Mouse (Mus musculus) adrenal gland, postnatal 4 days (tissue): ENCODE results near the gene Bmp2. TPM values are rescaled to one million over a fixed set of nuclear protein-coding genes. Genes with fewer than 3 reads are reported as not detected.

Experiments
- DNase-seq, 2 experiments: peaks; one replicate each; pipeline ENCODE4 v3.0.0; 2021 to 2022; ENCODE audit warnings: low spot score in 2 of 2, mixed read lengths in 2 of 2
- long read RNA-seq, 2 experiments: library from polyadenylated mRNA; stranded (forward); transcript quantifications; one replicate each; pipeline ENCODE4 v2.0.0; 2021
- total RNA-seq, 2 experiments: library from RNA; stranded (reverse); gene quantifications; 2 replicates each; pipeline ENCODE4 v1.2.3; 2021

Bmp2 gene
- total RNA-seq, result 10 to 100 TPM; 18.5 to 21.3 TPM
- long read RNA-seq, experiment 1, transcript Bmp2-201 (3 exons, 3,555 nt), result major isoform, 19 of 35 reads
- long read RNA-seq, experiment 1, partial matches to known transcripts, result 5 of 35 reads
- long read RNA-seq, experiment 1, other reads (novel, unspliced or antisense), result 11 of 35 reads
- long read RNA-seq, experiment 2, transcript Bmp2-201 (3 exons, 3,555 nt), result major isoform, 35 of 53 reads
- long read RNA-seq, experiment 2, partial matches to known transcripts, result 16 of 53 reads
- long read RNA-seq, experiment 2, other reads (novel, unspliced or antisense), result 2 of 53 reads

DNA sequence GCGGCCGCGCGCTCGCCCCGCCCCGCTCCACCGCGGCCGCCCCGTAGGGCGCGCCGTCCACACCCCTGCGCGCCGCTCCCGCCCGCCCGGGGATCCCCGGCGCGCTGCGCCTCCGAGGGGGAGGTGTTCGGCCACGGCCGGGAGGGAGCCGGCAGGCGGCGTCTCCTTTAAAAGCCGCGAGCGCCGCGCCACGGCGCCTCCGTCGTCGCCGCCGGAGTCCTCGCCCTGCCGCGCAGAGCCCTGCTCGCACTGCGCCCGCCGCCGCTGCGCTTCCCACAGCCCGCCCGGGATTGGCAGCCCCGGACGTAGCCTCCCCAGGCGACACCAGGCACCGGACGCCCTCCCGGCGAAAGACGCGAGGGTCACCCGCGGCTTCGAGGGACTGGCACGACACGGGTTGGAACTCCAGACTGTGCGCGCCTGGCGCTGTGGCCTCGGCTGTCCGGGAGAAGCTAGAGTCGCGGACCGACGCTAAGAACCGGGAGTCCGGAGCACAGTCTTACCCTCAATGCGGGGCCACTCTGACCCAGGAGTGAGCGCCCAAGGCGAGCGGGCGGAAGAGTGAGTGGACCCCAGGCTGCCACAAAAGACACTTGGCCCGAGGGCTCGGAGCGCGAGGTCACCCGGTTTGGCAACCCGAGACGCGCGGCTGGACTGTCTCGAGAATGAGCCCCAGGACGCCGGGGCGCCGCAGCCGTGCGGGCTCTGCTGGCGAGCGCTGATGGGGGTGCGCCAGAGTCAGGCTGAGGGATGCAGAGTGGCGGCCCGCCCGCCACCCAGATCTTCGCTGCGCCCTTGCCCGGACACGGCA, at the start of gene Bmp2:
Gene Bmp2 (plus strand): TSS at position 129 of the 811 bp plus-strand sequence.
- peak; percentile 49 to 50 for DNase-seq

DNA sequence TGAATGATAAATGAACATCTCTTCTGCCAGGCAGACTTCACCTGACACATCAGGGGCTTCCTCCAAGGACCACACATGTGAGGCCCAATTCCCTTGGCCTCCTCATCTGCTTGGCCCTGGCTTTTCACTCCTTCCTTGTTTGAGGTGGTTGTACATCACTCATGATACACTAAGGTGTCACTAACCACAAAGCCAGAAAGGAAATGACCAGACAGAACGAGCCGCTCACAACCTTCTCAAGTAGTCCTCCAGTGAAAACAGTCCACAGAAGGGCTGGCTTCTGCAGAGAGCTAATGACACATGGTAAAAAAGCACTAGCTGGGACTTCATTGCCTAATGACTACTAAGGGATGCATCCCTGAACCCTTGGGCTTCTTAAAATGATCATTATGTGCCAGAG, 46.3 kb upstream of the Bmp2 start:
- DNase-seq, result no peak

DNA sequence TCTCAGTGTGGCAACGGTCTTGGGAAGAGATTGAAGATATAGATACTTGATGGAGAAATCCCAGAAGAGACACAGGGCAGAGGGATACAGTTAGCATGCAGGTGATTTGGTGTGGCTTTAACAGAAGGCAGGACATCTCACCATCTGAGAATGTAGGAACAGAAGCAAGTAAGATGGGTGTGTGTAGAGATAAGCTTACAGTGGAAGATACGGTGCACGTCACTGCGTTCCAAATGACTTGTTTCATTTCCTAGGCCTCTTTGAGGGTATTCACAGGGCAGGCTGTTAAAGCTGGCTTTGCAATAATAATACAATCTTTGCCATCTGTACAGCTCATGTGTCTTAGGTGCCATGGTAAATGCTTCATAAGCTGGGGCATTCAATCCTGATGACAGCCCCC, 44.9 kb upstream of the Bmp2 start:
- DNase-seq, result no peak

DNA sequence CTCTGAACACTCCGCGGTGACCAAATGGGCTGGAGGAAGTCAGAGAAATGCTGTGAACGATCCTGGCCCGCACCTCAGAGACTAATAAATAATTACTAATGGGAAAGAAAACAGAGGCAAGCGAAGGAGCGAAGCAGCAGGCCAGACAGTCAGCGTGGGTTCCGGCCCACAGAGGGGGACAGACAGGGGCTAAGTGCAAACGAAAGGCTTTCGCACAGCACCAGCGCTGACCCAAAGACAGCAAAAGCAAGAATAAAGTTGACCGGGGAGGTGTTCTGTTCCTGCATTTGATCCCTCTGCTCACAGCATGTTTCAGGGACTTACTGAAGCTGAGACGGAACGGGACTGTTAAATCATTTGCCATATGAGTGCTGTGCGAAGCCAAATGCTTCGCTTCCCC, 42.8 kb upstream of the Bmp2 start:
- DNase-seq, result no peak

DNA sequence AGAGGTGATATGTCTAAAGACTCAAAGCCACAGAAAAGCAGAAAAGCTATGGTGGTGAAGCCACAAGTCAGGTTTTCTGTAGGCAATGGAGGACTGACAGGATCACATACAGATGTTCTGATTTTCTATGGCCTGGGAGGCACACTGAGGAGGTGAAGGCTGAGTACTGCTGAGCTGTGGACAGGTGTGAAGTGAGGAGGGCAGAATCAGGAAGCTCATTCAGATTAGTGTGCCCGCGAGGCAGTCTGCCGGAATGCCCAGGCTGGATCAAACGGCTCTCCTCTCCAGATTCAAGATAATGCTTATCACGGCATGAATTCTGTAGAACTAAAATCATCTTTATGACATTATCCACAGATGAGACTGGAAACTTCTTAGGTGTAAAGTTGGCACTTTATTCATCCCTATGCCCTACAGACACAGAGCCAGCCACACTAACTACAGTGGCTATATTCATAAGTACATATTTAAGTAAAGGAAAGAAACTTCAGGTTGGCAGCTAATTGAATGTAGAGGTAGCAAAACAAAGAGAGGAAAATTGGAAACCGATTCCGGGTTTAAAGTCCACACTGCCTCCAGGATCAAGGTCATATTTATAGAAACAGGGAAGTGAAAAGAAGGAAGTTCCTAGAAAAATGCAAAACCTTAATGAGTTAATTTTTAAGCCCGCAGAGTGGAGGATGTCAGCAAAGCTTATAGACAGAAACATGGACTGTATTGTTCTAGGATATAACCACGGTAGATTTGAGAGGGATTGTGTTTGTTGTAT, 40.8 kb upstream of the Bmp2 start:
- no peak for DNase-seq

DNA sequence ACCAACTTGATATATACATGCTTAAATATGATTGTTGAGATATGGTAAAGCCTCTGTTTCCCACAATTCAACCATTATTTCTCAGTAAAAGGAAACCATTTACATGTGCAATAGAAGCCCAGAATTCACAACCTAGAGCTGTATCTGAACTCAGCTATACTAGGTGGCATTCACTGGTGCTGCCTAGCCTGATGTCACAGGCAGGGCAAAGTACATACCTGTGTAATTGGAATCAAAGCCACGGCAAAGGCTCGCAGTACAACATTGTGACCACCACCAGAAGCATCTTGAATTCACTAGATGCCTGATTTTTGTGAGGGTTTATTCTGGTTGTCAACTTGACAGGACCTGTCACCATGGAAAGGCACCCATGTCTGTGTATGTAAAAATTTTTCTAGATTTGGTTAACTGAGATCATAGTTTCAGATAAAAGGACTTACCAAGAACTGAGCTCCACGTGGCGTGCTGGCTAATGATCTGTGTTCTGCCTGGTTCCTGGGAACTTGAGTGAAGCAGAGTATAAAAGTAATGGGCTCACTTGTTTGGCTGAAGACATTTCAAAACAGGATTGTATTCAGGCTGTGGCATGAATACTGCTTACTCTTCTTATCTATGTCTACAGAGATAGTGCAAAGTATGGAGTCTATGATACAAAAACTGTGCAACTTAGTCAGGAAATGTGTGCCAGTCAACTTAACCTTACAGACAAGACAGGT, 35.5 kb upstream of the Bmp2 start:
- DNase-seq, result no peak

DNA sequence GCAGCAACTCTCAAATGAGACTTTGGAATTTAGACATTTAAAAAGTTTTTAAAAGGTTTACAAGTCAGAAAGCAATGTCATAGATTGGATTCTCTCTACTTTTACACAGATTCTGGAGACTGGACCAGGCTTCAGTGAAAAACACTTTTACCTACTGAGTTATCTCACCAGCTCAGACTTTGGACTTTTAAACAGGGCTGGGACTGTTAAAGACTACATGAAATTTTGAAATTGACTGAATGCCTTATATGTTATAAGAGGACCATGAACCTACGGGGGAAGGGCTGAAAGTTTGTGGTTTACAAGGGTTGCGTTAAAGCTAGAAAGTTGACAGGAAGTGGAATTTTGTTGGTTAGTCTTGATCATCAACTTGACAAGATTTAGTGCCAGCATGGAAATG, 34.1 kb upstream of the Bmp2 start:
- DNase-seq, result no peak

DNA sequence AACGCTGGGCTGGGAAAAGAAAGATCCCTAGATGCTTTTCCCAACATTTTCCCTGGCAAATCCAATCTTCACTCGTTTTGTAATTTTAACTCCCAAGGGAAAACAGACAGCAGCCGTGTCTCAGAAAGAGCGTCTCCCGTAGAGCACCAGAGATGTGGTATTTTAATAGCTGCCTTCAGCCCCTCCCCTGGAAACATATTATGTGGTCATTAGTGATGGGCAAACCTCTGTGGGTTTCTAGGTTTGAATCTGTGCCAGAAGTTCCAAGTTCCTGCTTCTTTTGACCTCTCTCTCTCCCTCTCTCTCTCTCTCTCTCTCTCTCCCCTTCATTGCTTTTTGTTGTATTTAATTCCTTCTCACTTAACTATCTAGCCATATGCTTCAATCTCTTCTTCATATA, 30.8 kb upstream of the Bmp2 start:
- DNase-seq, result no peak

DNA sequence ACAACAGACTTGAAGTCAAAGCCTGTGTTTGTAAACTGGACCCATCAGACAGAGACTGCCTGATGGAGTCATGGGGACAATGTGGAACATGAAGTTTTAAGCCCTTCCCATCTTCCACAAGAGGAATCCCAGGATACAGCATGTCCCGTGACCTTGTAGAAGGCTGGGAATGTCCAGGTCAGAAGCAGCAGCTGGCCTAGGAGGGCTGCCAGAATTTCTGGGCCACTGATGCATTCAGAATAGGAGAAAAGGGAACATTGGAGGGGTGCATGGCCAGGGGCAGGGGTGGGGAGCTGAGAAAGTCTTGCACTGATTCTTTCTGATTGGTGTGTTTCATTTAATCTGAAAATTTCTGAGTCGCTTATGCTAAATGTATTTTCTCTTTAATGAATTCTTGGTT, 29.8 kb upstream of the Bmp2 start:
- no peak for DNase-seq

DNA sequence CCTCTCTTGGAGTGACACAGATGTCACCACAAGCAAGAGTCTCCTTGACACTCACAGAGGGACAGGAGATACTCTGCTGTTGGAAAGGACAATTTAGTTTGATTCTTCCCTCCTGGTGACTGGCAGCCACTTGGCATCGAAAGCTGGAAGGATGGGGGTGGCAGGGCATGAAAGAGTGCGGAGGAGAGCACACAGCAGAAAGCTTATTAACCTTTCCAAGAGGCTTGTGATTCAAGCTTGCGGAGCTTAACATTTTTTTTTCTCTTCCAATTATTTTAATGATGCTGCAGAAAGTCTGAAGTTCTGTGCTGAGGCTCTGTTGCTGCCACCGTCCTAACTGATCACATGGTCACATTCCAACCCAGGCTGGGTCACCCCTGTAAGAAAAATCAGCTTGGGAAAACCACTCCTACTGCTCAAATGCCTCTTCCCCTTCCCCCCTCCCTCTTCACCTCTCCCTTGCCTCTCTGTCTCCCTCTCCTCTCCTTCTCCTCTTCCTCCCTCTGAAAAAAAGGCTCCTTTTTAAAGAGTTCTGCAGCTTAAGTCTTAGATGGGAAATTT, 26.3 kb upstream of the Bmp2 start:
- DNase-seq, result no peak

DNA sequence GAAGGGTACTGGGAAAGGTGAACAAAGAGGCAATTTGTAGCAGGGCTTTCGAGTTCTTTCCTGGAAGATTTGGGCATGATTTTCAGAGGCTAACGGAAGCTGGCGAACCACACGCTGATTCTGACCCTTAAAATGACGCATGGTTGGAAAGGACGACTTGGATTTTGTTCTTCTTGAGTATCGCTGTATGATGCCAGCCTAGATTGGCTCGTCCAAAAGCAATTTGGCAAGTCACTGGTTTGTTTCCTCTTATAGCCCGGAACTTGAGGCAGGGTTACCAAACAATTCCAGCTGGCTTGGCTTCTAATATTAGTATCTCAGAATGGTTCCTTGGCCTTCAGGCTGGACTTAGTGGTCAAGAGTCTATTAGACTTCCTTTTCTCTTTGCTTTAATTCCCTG, 22.6 kb upstream of the Bmp2 start:
- DNase-seq, result no peak

DNA sequence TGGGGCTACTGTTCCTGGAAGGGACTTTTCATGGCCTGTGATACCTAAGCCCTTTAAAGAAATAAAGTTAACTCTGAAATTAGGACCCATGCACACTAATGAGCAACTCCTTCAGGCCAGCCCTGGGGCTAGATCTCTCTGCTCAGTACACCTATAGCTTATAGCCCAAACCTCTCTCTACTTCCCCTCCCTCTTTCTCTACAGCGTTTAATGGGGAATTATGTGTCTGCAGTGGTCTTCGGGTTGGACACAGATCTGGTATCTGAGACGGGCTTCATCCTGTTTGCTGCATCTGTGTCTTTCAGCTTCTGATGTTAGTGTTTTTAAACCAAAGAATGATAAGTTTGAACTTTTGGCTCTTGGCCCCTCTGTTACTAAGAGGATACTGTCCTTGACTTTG, 18.9 kb upstream of the Bmp2 start:
- DNase-seq, result no peak

DNA sequence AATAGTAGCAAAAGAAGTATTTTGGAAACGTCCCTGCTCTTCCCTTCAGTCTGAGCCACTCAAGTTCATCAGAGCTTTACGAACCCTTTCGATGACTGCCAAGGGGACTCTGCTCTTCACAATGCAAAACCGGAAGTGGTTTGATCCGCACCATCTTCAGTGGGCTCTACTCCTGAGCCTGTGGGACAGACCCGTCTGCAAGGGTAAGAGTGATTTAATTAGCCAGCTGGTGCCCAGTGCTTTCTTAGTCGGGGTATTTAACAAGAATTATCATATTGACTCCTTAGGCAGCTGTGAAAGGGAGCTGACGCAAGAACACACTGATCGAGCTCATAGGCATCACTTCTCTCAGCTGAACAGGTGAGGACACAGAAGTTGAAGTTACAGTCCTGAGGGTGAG, 16.5 kb upstream of the Bmp2 start:
- no peak for DNase-seq

DNA sequence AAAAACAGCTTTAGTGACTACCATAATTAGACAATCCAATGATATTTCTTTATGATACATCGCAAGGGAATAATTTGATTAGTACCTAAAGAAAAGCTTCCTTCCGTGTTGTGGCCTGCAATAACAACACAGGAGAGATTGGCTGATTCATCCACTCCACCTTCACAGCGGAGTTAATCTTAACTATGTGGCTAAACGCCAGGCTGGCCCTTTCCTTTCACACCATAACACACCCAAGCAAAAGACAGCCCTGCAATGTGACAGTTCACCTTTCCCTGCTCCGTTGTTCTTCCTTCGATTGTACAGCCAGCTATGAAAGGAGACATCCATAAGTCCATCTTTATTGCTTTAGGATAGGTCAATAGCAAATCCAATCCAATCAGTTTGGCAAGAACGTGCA, 15.1 kb upstream of the Bmp2 start:
- no peak for DNase-seq

DNA sequence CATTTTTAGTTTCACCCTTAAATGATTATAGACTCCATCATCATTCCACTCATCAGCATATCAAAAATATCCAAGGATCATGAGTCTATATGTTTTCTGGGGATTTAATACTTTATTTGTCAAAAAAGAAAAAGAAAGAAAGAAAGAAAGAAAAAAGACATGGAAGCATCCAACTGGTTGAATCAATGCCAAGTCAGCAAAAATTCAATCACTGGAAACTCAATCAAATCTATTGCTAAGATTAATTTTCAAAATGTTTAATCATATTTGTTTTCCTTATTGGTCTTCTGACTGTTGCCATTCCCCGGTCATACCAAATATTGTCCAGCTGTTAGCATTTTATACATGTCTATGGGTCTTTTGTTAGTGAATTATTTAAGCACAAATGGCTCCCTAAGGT, 11.3 kb upstream of the Bmp2 start:
- no peak for DNase-seq

DNA sequence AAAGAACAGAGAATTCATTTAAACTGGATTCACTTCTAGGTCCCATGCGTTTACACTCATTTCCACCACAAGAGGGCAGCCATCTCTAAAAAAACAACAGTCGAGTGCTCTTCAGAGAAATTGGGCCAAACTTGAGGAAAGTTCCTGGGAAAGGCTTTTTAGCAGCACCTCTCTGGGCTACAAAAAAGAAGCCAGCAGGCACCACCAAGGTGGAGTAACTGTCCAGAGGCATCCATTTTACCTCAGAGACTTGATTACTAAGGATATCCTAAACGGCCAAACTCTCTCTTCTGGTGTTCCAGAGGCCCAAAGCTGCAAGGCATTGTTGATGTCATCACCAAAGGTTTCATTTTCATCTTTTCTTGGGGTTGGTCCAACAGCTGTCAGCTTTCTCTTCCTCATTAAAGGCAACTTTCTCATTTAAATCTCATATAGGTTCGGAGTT, 1.7 kb upstream of the Bmp2 start:
- peak; percentile 8 to 37 for DNase-seq

DNA sequence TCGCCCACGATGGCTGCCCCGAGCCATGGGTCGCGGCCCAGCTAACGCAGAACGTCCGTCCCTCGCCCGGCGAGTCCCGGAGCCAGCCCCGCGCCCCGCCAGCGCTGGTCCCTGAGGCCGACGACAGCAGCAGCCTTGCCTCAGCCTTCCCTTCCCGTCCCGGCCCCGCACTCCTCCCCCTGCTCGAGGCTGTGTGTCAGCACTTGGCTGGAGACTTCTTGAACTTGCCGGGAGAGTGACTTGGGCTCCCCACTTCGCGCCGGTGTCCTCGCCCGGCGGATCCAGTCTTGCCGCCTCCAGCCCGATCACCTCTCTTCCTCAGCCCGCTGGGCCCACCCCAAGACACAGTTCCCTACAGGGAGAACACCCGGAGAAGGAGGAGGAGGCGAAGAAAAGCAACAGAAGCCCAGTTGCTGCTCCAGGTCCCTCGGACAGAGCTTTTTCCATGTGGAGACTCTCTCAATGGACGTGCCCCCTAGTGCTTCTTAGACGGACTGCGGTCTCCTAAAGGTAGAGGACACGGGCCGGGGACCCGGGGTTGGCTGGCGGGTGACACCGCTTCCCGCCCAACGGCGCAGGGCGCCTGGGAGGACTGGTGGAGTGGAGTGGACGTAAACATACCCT, 995 bp downstream of the Bmp2 start:
- peak; percentile 31 to 35 for DNase-seq

DNA sequence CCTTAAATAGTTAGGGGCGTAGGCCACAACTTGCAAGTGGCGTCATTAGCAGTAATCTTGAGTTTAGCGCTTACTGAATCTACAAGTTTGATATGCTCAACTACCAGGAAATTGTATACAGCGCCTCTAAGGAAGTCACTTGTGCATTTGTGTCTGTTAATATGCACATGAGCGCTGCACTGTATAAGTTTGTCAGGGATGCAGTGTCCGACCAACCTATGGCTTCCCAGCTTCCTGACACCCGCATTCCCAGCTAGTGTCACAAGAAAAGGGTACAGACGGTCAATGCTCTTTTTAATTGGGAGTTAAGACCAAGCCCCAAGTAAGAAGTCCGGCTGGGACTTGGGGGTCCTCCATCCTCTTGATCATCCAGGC, 1.9 kb downstream of the Bmp2 start:
- no peak for DNase-seq

DNA sequence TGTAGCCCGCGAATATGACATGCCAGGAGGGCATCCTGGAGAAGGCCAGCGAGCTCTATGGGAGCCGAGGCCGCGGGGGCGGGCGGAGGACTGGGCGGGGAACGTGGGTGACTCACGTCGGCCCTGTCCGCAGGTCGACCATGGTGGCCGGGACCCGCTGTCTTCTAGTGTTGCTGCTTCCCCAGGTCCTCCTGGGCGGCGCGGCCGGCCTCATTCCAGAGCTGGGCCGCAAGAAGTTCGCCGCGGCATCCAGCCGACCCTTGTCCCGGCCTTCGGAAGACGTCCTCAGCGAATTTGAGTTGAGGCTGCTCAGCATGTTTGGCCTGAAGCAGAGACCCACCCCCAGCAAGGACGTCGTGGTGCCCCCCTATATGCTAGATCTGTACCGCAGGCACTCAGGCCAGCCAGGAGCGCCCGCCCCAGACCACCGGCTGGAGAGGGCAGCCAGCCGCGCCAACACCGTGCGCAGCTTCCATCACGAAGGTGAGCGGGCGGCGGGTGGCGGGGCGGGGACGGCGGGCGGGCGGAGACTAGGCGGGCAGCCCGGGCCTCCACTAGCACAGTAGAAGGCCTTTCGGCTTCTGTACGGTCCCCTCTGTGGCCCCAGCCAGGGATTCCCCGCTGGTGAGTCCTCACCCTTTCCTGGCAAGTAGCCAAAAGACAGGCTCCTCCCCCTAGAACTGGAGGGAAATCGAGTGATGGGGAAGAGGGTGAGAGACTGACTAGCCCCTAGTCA, 2.5 kb downstream of the Bmp2 start:
- peak; percentile 43 to 50 for DNase-seq
